Mouse (Mus musculus): ENCODE results near the gene Hnrnpa3. TPM values are rescaled to one million over a fixed set of nuclear protein-coding genes. Genes with fewer than 3 reads are reported as not detected.
"Not testable (repeated sequence)": the region's sequence is repeated elsewhere in the genome, so short reads cannot be mapped to it uniquely, and the experiment has no call there.

Gene Hnrnpa3
- 343 and 389 TPM in 2 replicates for polyA plus RNA-seq (2016; fragmentation: Nextera tagmentation; extraction: Ambion mirVana)

DNA sequence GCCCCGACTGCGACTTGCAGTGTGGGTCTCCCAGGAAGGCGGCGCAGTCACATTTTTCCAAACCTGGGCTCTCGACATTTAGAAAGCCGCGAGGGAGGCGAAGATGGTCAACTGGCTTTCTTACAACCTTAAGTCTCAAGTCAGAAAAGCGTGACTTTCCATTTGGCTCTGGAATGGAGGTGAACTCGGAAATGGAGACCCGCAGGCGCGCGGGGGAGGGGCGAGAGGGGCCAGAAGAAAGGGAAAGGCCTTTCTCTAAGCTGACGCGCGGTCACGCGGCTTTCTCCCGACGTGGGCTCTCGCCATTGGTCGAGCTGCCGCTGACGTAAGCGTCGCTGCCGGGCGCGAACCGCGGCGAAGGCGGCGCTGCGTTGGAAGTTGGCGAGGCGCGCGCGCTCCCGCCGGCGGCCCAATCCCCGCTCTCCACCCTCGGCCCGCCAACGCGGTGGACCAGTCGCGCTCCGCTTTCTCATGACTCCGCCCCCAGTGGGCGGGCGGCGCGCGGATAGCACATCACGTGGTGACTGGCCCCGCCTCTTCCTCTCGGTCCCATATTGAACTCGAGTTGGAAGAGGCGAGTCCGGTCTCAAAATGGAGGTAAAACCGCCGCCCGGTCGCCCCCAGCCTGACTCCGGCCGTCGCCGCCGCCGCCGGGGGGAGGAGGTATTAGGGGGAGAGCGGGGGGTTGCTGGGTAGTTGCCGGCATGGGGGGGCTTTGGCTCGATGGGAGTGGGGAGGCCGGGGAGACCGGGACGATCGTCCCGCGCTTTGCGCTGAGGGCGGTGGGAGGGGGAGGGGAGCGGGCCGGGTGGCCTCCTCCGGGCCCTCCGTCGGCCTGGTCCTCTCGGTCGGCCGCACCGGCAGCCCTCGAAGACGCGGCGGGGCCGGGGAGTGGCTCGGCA, at the start of gene Hnrnpa3:
Hnrnpa3 (plus strand) TSS at position 535 of the 902 bp plus-strand sequence.
- peak; percentile 94 for ATAC-seq (ENCODE audit: insufficient number of reproducible peaks, insufficient read depth, low FRiP score, low TSS enrichment)
- peaks cover 19% of the 10 kb centered on the region for H3K4me1 ChIP-seq

GRCm38 (mm10) chr2:75609971-75610370, 49.1 kb upstream of the Hnrnpa3 start:
- 69% methylated on average over 15 of the region's 15 CpGs for WGBS
- Histone ChIP-seq H3K9ac (peak overlapping the region; percentile 37; the same call in 1 of the 2 replicates), H3K27ac (no peak overlapping the region), H3K9me3 (0 out of 2 replicates have a peak, but pooled peaks cover 2% of the 10 kb centered on the region), H3K27me3 (peaks cover 4% of the 10 kb centered on the region), H3K36me3 (no peaks in the 10 kb centered on the region), H3K4me3 (peak overlapping the region; percentile 30), H3K4me1 (peaks cover 13% of the 10 kb centered on the region), H3K4me2 (replicated peaks) (peak overlapping the region; percentile 52)
- ATAC-seq (ENCODE audit: insufficient number of reproducible peaks, insufficient read depth, low FRiP score, low TSS enrichment) = no peak

More for the DNA sequence above, at the start of gene Hnrnpa3:
- no peaks in the 10 kb centered on the region for H3K9me3 ChIP-seq
- peaks cover 18% of the 10 kb centered on the region for H3K36me3 ChIP-seq
- peak within 1 kb of the TSS; percentile 96 for H3K9ac ChIP-seq
- H3K4me2 ChIP-seq (replicated peaks) = peak within 1 kb of the TSS; percentile 90
- no peaks in the 10 kb centered on the region for H3K27me3 ChIP-seq
- H3K4me3 ChIP-seq = peak within 1 kb of the TSS; percentile 89
- peak within 1 kb of the TSS; percentile 99 for H3K27ac ChIP-seq
- under 1% methylated on average over 87 of the region's 102 CpGs for WGBS

DNA sequence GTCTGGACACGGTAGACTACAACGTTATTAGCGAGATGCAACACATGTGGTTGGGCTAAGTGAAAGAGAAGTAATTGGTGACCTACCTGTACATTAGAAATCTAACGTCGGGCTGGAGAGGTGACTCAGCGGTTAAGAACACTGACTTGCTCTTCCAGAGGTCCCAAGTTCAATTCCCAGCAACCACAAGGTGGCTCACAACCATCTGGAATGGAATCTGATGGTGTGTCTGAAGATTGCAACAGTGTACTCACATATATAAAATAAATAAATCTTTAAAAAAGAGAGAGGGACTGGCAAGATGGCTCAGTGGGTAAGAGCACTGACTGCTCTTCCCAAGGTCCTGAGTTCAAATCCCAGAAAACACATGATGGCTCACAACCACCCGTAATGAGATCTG, 48.5 kb upstream of the Hnrnpa3 start:
- H3K4me2 ChIP-seq (replicated peaks); H3K4me3 ChIP-seq; H3K9ac ChIP-seq; H3K27me3 ChIP-seq; H3K9me3 ChIP-seq; H3K27ac ChIP-seq; ATAC-seq (ENCODE audit: insufficient number of reproducible peaks, insufficient read depth, low FRiP score, low TSS enrichment); H3K36me3 ChIP-seq: not testable (repeated sequence)
- H3K4me1 ChIP-seq = peaks cover 13% of the 10 kb centered on the region
- WGBS = 78% methylated on average over 7 of the region's 7 CpGs

GRCm38 (mm10) chr2:75611041-75611805, 47.8 kb upstream of the Hnrnpa3 start:
- WGBS = 82% methylated on average over 15 of the region's 15 CpGs
- no peak for ATAC-seq (ENCODE audit: insufficient number of reproducible peaks, insufficient read depth, low FRiP score, low TSS enrichment)
- peaks cover 4% of the 10 kb centered on the region for H3K27me3 ChIP-seq
- H3K36me3 ChIP-seq = no peaks in the 10 kb centered on the region
- 0 out of 2 replicates have a peak, but pooled peaks cover 2% of the 10 kb centered on the region for H3K9me3 ChIP-seq
- no peak overlapping the region for H3K27ac ChIP-seq
- no peak overlapping the region for H3K9ac ChIP-seq
- H3K4me3 ChIP-seq = no peak overlapping the region
- H3K4me2 ChIP-seq (replicated peaks) = no peak overlapping the region
- H3K4me1 ChIP-seq = peaks cover 13% of the 10 kb centered on the region

DNA sequence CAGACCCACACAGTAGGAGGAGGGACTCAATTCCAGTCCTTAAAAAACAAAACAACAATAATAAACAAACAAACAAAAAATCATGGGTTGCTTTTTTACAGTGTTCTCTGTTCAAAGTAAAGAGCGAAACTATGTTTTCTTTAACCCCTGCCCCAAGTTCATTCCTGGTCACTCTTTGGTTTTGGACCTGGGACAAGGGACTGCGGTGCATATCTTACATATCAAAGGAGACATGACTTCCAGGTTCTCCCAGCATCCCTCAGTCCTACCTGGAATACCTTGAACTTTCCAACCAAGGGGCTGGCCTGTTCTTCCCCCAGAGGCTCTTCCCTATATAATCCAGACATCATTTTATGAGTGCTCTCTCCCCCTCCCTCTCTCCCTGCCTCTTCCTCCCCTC, 47.1 kb upstream of the Hnrnpa3 start:
- H3K36me3 ChIP-seq = no peaks in the 10 kb centered on the region
- H3K27ac ChIP-seq = no peak overlapping the region
- H3K4me2 ChIP-seq (replicated peaks) = no peak overlapping the region
- ATAC-seq (ENCODE audit: insufficient number of reproducible peaks, insufficient read depth, low FRiP score, low TSS enrichment) = no peak
- 87% methylated on average over 2 of the region's 2 CpGs for WGBS
- no peak overlapping the region for H3K9ac ChIP-seq
- peaks cover 13% of the 10 kb centered on the region for H3K4me1 ChIP-seq
- H3K27me3 ChIP-seq = peaks cover 4% of the 10 kb centered on the region
- 0 out of 2 replicates have a peak, but pooled peaks cover 2% of the 10 kb centered on the region for H3K9me3 ChIP-seq
- no peak overlapping the region for H3K4me3 ChIP-seq

DNA sequence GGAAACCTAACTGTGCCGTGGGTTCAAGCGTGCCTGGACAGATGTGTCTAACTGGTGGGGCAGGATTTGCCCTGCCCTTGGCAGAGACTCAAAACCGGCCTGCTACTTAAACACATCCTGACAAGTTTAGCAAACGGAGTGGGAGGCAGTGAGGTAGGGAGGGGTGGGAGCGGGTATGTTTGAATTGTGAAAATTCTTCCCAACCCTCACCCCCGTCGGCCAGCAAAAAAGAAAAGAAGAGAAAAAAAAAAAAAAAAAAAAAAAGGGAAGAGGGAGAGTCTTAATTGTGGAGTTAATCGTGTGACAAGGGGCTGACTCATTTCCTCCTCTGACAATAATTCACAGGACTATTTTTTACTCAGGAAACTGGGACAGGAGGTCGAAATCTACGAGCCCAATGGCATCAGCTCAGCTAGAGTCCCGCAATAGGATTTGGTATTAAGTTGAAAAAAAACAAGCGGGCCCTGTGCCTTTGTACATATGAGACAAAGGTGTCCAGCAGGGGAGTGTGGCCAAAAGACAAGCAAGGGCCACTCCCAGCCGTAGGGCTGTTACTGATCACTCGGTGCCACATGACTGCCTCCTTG, 46.0 kb upstream of the Hnrnpa3 start:
- WGBS = 30% methylated on average over 14 of the region's 14 CpGs
- ATAC-seq (ENCODE audit: insufficient number of reproducible peaks, insufficient read depth, low FRiP score, low TSS enrichment) = no peak
- Histone ChIP-seq H3K9ac (peak overlapping the region; percentile 15; the same call in 1 of the 2 replicates), H3K4me2 (replicated peaks) (peak overlapping the region; percentile 9; the same call in 1 of the 2 replicates), H3K9me3 (0 out of 2 replicates have a peak, but pooled peaks cover 2% of the 10 kb centered on the region), H3K36me3 (no peaks in the 10 kb centered on the region), H3K27ac (peak overlapping the region; percentile 54; the same call in 1 of the 2 replicates), H3K4me3 (no peak overlapping the region), H3K27me3 (peaks cover 4% of the 10 kb centered on the region), H3K4me1 (peaks cover 13% of the 10 kb centered on the region)

DNA sequence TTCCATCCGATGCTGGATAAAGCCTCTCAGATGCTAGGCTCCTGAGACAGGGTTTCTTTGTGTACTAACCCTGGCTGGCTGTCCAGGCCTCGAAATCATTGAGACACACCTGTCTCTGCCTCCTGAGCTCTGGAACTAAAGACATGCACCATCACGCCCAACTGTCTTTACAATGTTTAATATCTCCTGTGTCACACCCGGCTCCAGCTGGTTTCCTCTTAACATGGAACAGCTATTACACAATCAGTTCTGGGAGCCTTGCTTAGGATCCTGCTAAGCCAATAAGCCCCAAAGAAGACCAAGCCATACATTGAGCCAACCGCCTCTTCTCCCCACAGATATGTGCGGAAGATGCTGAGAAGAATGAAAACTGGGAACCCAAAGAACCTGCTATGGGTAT, 44.5 kb upstream of the Hnrnpa3 start:
- Histone ChIP-seq H3K36me3 (no peaks in the 10 kb centered on the region), H3K4me1 (peaks cover 16% of the 10 kb centered on the region), H3K4me3 (no peak overlapping the region), H3K9me3 (0 out of 2 replicates have a peak, but pooled peaks cover 2% of the 10 kb centered on the region), H3K27me3 (peaks cover 4% of the 10 kb centered on the region), H3K27ac (no peak overlapping the region), H3K4me2 (replicated peaks) (no peak overlapping the region), H3K9ac (no peak overlapping the region)
- WGBS = 93% methylated on average over 6 of the region's 6 CpGs
- no peak for ATAC-seq (ENCODE audit: insufficient number of reproducible peaks, insufficient read depth, low FRiP score, low TSS enrichment)

DNA sequence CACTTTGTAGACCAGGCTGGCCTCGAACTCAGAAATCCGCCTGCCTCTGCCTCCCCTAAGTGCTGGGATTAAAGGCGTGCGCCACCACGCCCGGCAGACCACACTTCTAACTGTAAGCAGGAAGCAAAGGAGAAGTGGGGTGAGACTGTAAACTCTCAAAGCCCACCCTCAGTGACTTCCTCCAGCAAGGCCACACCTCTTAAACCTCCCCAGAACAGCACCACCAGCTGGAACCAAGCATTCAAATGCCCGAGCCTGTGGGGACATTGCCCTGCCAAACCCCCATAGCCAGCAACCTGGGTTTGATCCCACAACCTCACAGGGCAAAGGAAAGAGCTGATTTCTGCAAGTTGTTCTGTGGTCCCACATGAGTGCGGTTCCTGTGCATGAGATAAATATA, 42.1 kb upstream of the Hnrnpa3 start:
- no peaks in the 10 kb centered on the region for H3K36me3 ChIP-seq
- H3K9me3 ChIP-seq = no peaks in the 10 kb centered on the region
- WGBS = 92% methylated on average over 8 of the region's 8 CpGs
- no peak for ATAC-seq (ENCODE audit: insufficient number of reproducible peaks, insufficient read depth, low FRiP score, low TSS enrichment)
- no peaks in the 10 kb centered on the region for H3K27me3 ChIP-seq
- H3K9ac ChIP-seq = no peak overlapping the region
- H3K4me1 ChIP-seq = peaks cover 12% of the 10 kb centered on the region
- H3K4me3 ChIP-seq = no peak overlapping the region
- H3K4me2 ChIP-seq (replicated peaks) = no peak overlapping the region
- H3K27ac ChIP-seq = no peak overlapping the region

GRCm38 (mm10) chr2:75618712-75619111, 40.3 kb upstream of the Hnrnpa3 start:
- no peak for ATAC-seq (ENCODE audit: insufficient number of reproducible peaks, insufficient read depth, low FRiP score, low TSS enrichment)
- 0 out of 2 replicates have a peak overlapping the region, but pooled peaks have one; percentile 12 for H3K27ac ChIP-seq

DNA sequence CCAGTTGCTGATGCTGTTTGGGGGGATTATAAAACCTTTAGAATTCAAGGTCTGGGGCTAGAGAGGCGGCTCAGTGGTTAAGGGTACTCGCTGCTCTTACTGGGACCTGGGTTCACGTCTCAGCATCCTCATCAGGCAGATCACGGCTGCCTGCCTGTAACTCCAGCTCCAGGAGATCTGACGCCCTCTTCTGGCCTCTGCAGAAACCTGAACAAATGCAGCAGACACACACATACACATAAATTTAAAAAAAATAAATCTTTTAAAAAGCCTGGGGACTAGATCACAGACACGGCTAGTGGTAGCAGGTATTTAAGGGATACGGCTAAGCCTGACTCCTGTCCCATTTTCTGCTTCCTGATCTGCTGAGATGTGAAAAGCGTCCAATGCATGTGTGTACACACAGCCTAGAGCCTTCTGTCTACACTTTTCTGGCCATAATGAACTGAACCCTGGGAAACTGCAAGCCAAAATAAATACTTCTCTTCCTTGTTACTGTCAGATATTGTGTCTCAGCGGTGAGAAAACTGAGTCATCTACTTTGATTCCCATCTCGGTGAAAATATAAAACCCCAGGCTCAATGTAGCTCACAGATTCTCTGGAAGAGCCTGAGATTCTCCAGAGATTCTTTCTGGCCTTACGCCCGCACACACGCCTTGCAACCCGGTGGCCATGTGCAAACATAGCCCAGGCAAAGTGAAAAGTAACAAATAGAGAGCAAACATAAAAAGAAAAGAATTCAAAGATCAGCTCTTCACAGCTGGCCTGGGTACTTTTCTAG, 37.0 kb upstream of the Hnrnpa3 start:
- H3K27me3 ChIP-seq = no peaks in the 10 kb centered on the region
- WGBS = 87% methylated on average over 14 of the region's 14 CpGs
- H3K4me2 ChIP-seq (replicated peaks) = no peak overlapping the region
- H3K9ac ChIP-seq = no peak overlapping the region
- H3K9me3 ChIP-seq = no peaks in the 10 kb centered on the region
- no peak for ATAC-seq (ENCODE audit: insufficient number of reproducible peaks, insufficient read depth, low FRiP score, low TSS enrichment)
- H3K4me1 ChIP-seq = 0 out of 2 replicates have a peak, but pooled peaks cover 5% of the 10 kb centered on the region
- H3K27ac ChIP-seq = no peak overlapping the region
- H3K36me3 ChIP-seq = no peaks in the 10 kb centered on the region
- H3K4me3 ChIP-seq = no peak overlapping the region

More at GRCm38 (mm10) chr2:75618712-75619111, 40.3 kb upstream of the Hnrnpa3 start:
- Histone ChIP-seq H3K4me3 (no peak overlapping the region), H3K4me1 (0 out of 2 replicates have a peak, but pooled peaks cover 5% of the 10 kb centered on the region), H3K27me3 (no peaks in the 10 kb centered on the region), H3K9me3 (no peaks in the 10 kb centered on the region), H3K9ac (no peak overlapping the region), H3K36me3 (no peaks in the 10 kb centered on the region), H3K4me2 (replicated peaks) (no peak overlapping the region)
- 35% methylated on average over 6 of the region's 6 CpGs for WGBS
